Mouse (Mus musculus) regulatory T cell (primary cell): ENCODE measurements around the gene Stard10.

Experiments
- in situ Hi-C: fragments of 300-600 bp; cut with MboI, MseI; formaldehyde crosslinking; loops from one replicate; pipeline ENCODE4 v1.15.1; 2025; ENCODE audit warnings: high pct_unique_total_duplicates

Gene Stard10

DNA sequence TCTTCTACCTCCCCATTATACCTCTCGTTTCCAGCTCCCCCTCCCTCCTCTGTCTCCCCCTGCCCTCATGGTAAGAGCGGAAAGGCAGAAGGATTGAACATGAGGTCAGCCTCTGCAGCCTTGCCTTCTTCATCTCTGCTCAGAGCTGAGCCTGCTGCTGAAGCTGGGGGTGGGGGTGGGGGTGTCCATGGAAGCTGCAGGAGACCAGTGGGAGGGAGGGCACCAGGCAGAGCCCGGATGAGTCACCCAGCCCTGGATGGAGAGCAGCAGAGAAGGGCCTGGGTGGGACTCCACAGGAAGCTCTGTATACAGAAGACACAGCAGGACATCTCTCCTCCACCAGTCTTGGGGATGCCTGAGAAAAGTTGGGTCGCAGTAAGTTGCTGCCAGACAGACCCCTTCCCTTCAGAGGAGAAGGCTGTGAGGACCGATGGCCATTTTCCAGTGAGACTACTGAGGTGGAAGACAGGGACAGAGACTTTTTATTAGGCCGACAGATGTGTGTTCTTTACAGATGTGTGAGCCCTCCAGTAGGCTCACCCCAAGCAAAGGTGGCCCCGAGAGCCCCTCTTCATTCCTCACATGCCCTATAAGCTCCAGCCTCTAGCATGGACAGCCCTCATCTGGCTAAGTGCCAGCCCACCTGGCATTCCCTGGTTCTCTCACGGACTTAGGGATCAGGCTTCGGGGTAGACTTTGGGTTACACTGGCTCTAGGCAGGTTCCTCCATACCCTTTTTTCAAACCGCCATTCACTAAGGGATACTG, 13.4 kb downstream of the Stard10 start:
- in situ Hi-C loops = no loop called here

DNA sequence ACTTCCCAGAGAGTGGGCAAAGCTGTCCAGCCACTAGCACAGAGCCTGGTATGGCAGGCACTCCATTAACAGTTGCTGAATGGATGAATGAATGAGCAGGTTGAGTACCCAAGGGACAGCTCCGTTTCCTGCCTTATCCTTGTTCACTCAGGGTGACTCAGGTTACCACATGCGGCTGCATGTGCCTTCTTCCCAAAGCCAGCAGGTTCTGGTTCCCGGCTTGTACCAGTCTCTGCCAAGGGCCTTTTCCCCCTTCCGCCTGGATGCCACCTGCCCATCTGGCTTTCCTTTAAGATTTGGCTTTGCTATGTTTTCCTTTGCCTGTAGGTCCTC, 13.9 kb downstream of the Stard10 start:
- in situ Hi-C loops = no loop called here

DNA sequence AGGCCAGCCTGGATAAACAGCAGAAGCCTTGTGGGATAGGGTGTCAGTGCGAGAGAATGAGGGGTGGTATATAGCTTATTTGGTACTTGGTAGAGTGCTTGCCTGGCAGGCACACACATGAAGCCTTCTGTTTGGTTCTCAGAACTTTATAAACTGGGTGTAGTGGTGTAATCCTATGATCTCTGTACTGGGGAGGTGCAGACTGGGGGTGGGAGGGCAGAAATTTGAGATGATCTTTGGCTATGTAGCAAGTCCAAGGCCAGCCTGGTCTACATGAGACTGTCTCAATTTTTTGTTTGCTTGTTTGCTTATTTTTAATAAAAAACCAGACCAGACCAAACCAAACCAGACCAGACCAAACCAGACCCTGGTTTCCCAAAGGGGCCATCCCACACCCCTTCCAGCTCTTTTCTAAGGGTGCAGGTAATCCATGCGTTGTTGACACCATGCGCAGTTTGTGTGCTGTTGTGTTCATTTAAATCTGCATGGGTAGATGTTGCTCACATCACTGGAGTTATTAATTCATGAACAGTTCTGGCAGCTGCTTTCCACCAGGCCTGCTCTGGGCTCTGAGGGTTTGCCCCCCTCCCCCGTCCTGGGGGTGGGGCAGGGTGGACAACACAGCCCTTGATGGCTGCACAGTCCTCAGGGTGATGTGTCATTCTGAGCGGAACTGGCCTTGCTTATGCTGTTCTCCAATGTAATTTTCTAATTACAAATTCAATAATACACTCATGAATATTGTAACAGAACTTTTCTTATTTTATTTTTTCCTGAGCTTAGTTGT, 15.4 kb downstream of the Stard10 start:
- in situ Hi-C loops = no loop called here

DNA sequence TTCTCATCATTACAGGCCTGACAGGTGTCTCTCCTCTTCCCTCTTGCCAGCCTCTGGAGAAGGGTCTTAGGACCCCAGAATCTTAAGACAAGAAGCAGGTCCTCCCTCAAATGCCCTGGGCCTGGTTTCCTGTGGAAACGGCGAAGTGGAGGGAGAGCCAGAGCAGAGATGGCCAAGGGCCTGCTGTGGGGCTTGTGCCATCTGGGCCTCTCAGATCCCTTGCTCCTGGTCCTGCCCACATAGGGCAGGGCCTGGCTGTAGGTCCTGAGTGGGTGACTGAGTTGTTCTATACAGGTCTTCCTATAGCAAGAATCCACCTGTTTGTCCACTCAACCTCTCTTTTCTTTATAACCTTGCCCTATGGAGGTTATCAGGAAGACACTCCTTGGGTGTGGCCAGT, 18.3 kb downstream of the Stard10 start:
- in situ Hi-C loops = no loop called here

DNA sequence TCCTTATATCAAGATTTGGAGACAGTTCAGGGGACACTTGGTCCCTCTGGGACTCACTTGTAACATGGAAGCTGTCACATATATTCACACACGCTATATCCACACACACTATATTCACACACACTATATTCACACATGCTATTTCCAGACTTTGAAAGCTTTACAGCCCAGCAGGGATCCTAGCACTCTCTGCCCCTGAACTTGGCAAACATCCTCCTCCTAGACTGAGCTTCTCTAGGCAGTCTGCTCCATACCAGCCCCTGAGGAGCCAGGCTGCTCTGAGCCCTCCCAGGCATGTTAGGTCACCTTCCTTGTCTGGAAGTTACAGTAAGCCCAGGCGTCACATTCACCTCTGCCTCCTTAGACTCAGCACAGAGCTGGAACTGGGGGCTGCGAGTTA, 19.8 kb downstream of the Stard10 start:
- in situ Hi-C loops = no loop called here

DNA sequence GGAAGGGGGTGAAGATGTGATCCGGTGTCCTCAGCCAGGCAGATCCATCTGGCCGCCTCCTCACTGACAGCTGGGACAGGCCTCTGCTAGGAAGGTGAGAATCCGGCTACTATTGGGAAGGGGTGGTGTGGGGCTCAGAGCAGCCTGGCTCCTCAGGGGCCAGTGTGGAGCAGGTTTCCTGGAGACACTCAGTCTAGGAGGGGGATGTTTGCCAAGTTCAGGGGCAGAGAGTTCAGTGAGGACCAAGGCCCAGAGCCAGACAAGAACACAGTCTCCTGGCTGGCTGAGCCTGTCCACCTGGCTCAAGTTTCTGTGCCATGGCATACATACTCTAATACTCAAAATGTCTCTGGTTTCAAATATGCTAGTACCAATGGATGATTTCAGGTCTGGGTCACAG, 20.5 kb downstream of the Stard10 start:
- in situ Hi-C loops = no loop called here

DNA sequence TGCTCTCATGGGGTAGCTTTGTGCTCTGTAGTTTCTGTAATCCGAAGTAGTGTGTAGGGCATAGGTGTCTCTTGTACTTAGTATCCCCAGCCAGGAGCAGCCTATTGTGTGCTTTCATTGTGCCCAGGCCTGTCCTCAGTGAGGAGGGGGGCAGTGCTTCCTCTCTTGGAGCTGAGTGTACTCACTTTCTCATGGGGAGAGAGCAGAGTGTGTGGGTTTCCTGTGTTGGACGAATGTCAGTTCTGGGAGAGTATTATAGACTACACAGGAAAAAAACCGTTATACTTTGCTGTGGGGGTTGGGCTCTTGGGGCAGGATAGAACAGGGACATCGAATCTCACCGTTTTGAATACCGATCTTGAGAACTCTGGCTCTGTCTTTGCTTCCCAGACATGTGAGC, 24.5 kb downstream of the Stard10 start:
- in situ Hi-C loops = no loop called here

DNA sequence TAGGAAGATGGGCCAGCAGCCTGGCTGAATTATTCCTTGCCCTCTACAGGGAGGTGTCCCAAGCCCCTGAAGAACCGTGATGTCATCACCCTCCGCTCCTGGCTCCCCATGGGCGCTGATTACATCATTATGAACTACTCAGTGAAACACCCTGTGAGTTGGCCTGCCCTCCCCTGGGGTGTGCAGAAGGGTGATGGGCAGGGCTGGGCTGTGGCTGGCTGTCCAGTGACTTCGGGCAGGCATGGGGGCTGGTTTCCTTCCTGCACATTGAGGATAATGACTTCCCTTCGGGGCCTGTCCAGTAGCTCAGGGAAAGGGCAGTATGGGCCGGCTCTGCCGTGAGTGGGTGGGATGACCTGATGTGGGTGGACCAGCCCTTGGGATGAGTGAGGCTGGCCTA, 26.2 kb downstream of the Stard10 start:
- in situ Hi-C loops = no loop called here

DNA sequence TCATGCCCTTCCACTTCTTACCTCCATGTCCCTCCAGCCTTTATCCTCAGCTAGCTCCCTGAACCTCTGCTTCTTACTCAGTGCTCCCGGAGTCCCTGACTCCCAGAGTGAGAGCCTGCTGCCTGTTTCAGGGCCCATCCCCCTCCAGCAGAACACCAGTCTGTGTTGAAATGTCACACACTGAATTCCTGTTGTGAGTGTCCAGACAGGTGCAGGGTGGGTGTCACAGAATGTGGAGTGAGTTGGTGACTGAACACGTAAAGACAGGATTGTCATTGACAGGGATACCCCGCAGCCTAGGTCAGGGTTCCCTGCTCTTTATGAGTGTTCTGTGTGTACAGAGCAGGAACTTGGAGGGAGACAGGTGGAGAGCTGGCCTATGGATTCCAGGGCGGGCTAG, 28.0 kb downstream of the Stard10 start:
- in situ Hi-C loops = no loop called here

DNA sequence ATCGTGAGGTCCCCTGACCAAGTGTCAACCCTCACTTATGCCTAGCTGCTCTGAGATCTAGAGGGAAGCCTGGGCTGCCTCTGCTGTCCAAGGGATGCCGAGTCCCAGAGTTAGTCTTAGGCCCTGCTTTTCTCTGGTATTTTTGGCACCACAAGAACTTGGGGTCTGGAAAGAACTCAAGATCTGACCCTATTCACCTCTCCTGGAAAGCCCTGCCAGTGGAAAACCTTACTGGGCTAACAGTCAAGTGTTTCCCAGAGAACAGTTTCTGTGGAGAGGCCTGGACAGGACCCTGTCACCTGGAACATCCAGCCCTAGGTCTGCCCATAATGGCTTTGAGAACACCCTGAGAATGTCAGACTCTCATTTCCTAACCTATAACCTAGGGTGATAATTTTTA, 30.1 kb downstream of the Stard10 start:
- in situ Hi-C loops = no loop called here

DNA sequence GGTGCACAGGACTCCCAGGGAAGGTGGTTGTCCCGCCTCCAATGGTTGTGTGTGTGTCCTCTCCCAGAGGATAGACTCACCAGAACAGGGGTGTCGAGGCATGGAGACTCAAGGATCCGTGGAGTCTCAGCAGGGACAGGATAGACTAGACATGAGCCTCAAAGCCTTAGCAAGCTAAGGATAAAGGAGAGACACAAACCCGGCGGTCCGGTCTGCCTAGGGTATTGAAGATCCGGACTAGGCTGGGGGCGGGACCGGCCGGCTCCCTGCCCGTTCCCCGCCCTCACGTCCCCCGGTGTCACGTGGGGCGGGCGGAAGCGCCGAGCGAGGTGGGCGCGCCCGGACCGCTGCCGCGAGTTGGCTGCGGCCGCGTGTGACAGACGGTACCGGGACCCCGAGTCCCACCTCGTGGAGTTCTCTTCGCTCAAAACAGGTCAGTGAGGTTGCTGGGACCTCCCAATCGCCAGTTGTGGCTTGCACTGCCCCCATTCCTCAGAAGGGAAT, 30.9 kb downstream of the Stard10 start, which contains the start of gene Arap1:
TSS of gene Arap1 (plus strand) at position 301 of the 504 bp plus-strand sequence.
- in situ Hi-C loops = no loop called here

DNA sequence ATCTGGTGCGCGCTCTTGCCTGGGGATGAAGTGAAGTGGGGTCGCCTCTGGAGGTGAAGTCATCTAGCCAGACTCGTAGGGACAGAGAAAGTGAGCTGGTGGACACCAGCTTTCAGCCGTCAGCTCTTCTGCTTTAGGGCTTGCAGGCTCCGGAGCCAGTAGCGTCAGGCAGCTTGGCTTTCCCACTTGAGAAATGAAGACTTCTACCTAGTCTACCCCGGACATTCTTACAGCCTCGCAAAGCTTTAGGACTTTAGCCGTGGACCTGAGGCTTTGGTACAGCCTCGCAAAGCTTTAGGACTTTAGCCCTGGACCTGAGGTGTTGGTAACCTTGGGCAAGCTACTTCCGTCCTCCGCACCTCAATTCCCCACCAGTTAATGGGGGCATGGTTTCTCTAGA, 31.4 kb downstream of the Stard10 start:
- in situ Hi-C loops = no loop called here

DNA sequence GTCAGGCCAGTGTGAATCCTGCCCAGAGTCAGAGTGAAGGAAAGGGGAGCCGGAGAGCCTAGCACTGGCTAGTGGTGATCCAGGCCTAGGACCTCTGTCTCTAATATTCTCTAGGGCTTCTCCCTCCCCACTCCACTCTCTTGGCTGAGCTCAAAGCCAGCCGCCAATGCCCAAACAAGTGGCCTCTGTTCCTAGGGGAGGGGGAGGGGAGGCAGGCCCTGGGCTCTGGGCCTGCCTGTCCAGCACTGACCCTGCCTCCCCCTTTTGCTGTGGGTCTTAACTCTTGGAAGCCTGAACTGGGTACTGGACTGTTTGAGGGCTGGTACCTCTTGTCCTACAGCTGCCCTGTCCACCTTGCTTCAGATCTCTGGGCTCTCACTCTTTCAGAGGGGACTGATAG, 33.0 kb downstream of the Stard10 start:
- in situ Hi-C loops = no loop called here

DNA sequence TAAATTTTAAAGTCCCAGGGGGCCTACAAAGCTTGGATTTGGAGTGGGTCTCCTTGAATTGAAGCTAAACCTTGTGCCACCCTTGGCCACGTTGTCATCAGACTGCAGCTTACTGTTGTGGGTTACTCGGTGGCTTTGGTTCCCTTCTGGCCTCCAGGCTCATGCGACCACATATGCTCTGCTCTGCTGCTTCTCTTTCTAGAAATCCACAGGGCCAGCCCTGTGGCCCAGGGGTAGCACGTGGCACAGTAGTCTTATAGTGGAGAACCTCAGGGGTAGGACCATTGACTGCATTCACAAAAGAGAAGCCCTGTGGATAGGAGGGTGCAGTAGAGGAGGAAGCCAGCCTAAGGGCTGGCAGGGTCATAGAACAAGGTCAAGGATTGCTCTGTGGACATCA, 35.5 kb downstream of the Stard10 start:
- in situ Hi-C loops = no loop called here

DNA sequence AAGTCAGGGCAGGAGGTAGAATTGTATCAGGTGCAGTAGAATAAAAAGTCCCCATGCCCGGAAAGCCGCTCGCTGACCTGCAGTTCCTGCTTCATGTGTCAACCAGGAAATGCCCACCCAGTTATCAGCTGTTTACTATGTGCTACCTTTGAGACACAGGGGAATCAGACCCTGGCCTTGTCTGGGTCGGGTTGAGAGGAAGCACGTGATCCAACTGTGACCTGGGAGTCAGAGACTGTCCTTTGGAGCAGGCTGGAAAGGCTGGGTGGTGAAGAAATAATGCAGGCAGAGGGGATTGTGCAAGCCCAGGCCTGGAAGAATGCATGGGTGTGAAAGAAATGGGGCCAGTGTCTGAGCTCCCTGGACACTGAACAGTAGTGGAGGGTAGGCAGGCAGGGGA, 37.5 kb downstream of the Stard10 start:
- in situ Hi-C loops = no loop called here

DNA sequence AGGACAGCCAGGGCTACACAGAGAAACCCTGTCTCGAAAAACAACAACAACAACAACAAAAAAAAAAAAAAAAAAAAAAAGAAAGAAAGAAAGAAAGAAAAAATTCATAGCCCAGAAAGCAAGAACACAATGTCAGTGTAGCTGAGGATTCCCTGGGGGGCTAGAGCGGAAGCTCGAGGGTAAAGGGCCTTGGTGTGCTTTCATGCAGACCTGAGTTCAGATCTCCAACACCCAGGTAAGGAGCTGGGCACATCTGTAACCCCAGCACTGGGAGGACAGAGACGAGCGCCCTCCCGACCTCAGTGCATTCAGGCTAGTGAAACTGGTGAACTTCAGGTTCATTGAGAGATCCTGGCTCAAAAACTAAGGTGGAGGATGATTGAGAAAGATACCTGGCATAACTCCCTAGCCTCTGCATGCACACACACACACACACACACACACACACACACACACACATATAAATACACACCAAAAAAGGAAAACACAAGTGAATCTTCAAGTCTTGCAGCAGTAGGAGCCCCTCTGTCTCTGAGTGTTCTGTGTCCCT, 38.7 kb downstream of the Stard10 start:
- in situ Hi-C loops = no loop called here

DNA sequence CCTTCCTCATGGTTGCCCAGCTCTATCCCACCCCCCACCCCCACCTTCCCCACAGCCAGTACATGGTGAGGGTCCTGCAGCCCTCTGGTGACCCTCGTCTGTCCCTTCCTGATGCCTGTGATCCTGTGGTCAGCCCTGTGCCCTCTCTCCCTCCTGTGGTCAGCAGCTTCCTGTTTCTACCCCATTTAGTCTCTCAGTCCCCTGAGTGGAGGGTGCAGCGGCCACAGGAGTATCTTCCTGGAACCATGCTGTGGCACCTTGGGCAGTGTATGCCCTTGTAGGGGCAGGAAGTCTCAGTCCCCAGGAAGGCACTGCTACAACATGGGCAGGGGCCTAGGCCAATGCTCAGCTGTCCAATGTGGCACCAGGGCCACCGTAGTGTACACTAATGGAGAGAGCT, 40.0 kb downstream of the Stard10 start:
- in situ Hi-C loops = no loop called here

DNA sequence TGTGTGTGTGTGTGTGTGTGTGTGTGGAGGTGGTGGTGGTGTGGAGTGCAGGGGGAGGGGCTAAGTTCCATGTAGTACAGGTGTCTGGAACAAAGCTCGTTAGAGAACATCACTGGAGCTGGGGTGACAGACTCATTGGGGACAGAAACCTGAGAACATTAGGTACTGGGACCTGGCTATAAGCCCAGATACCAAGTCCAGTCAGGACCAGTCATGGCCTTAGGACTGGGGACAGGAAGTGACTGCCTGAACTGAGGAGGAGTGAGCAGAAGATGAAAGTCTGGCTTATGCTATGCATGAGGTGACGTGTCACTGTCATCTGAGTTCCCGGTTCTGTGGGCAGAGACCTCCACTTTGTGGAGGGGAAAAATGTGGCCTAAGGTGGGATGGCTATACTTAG, 43.5 kb downstream of the Stard10 start:
- in situ Hi-C loops = no loop called here

DNA sequence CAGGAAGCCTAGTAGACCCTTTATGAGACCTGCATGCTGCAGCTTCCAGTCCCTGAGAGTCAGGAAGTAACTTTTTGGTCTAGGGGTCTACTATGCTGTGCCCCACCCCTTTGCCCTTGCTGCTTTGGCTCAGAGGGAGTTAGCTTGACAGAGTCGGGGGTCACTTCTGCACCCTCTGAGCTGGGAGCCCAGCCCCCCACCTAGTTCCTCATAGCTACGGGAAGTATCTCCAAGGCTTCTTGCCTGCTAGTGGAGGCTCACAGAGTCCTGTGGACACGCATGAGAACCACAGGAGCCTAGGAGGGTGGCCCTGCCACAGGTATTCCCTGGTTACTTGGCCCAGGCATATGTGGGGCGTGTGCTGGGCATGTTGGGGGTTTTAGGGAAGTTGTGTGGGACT, 44.1 kb downstream of the Stard10 start:
- in situ Hi-C loops = no loop called here

DNA sequence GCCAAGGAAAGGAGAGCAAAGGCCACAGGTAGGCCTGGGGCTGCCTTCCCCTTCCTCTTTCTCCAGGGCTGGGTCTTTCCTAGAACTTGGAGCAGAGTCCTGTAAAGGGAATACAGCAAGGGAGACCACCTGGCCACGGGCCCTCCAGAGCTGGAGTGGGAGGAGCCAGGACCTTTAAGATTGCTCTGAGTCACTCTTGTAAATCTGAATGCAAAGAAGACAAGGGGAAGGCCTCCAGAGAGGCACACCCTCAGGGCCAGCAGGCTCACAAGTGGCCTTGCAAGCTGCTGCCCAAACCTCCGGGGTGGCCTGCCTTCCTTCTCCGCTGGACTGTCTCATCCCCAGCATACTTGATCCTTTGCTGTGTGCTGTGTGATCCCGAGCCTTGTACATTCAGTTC, 44.9 kb downstream of the Stard10 start:
- in situ Hi-C loops = no loop called here

DNA sequence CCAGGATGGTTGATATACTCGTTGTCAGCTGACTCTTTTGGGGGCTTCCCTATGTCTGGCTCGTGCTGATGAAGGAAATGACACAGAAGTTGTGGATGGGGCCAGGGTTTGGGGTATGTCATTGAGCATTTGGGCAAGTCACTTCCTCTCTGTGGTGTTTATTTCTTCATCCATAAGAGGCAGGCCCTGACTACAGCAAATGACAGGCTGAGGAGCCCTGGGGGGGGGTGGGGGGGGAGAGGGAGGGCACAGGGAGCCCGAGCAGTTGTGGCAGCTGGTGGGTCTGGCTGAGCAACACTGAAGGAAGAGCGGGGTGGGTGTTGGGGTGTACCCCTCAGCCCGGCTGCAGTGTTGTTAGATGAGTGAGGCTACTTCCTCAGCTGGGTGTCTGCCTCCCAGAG, 45.9 kb downstream of the Stard10 start:
- in situ Hi-C loops = no loop called here

DNA sequence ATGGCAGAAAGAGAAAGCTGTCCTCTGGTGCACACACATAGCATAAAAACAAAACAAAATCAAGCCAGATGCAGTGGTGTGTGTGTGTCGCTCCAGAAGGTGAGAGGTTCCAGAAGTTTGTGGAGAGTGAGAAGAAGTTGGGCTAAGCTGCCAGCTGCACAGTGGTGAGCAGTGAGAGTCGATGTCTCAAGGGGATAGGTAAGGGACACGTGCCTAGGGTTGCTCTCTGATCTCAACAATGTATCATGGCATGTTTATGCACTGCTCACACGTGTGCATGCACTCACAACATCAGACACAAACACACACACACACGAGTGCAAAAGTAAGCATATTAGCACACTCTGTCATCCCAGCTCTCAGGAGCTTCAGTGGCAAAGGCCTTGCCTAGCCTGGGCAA, 47.0 kb downstream of the Stard10 start:
- in situ Hi-C loops = no loop called here
